Mouse (Mus musculus) intestine, embryonic 16.5 days (tissue): ENCODE data around the gene Porcn. TPM values are rescaled to one million over a fixed set of nuclear protein-coding genes. Genes with fewer than 3 reads are reported as not detected.

Experiments used
- ATAC-seq: fragments of 200-750 bp; cut with Nextera tagmentation; 2 replicates; pipeline ENCODE4 v1.8.0; 2017; ENCODE audit warnings: moderate TSS enrichment, moderate library complexity
- H3K27ac ChIP-seq: fragments of 300-500 bp; sonication (generic); 2 replicates; pipeline ENCODE4 v1.5.1; 2014; ENCODE audit warnings: mild to moderate bottlenecking, low read length
- H3K27me3 ChIP-seq: fragments of 300-500 bp; sonication (generic); replicated peaks from 2 replicates; pipeline ENCODE4 v1.6.1; 2014; ENCODE audit warnings: low read length, control low read depth, mixed read lengths; ENCODE audit not compliant: control insufficient read depth, insufficient read depth
- H3K36me3 ChIP-seq: fragments of 300-500 bp; sonication (generic); 2 replicates; pipeline ENCODE4 v1.6.1; 2014; ENCODE audit warnings: low read length, control low read depth; ENCODE audit not compliant: control insufficient read depth, insufficient read depth
- H3K4me1 ChIP-seq: fragments of 300-500 bp; sonication (generic); 2 replicates; pipeline ENCODE4 v1.6.1; 2014; ENCODE audit warnings: low read length, control low read depth, mixed read lengths; ENCODE audit not compliant: control insufficient read depth, insufficient read depth
- H3K4me2 ChIP-seq: fragments of 300-500 bp; sonication (generic); 2 replicates; pipeline ENCODE4 v1.6.1; 2014; ENCODE audit warnings: low read depth, low read length, control low read depth
- H3K4me3 ChIP-seq: fragments of 300-500 bp; sonication (generic); 2 replicates; pipeline ENCODE4 v1.5.1; 2014; ENCODE audit warnings: mild to moderate bottlenecking, low read length
- H3K9ac ChIP-seq: fragments of 300-500 bp; sonication (generic); 2 replicates; pipeline ENCODE4 v1.6.1; 2014; ENCODE audit warnings: low read depth, low read length
- H3K9me3 ChIP-seq: fragments of 300-500 bp; sonication (generic); 2 replicates; pipeline ENCODE4 v1.6.1; 2016; ENCODE audit warnings: low read length, control low read depth; ENCODE audit not compliant: control insufficient read depth
- WGBS: fragments of 180-500 bp; shearing (Covaris S2); extraction: QIAGEN DNeasy Blood & Tissue Kit; methylation state at CpG from one replicate; pipeline ENCODE4 v1.1.7; 2014; 5-methylcytosine and 5-hydroxymethylcytosine counted together
- polyA plus RNA-seq: library from polyadenylated mRNA; unstranded; fragments of >200 nt; fragmentation: Nextera tagmentation; extraction: Ambion mirVana; gene quantifications from 2 replicates; pipeline ENCODE4 v1.2.1, GENCODE M21; 2015

Gene Porcn
- polyA plus RNA-seq, result 5.8 and 7.5 TPM in 2 replicates

- ATAC-seq, result peak; percentile 98
- Histone ChIP-seq H3K36me3 (no peaks in the 10 kb centered on the region), H3K4me2 (peak within 1 kb of the TSS; percentile 64), H3K4me3 (peak within 1 kb of the TSS; percentile 56), H3K4me1 (no peaks in the 10 kb centered on the region), H3K27ac (no peak within 1 kb of the TSS), H3K9me3 (no peaks in the 10 kb centered on the region), H3K27me3 (no peaks in the 10 kb centered on the region), H3K9ac (peak within 1 kb of the TSS; percentile 67)
- 9% methylated on average over 28 of the region's 46 CpGs for WGBS
These were observed at the start of gene Porcn for GRCm38 (mm10) chrX:8206015-8206693. Gene Porcn, minus strand, starts transcription at chrX:8206525.

GRCm38 (mm10) chrX:8255807-8256206, 49.5 kb upstream of the Porcn start:
- WGBS, result 61% methylated on average over 2 of the region's 6 CpGs

GRCm38 (mm10) chrX:8253711-8254110, 47.4 kb upstream of the Porcn start:
- Histone ChIP-seq H3K27me3 (no peaks in the 10 kb centered on the region), H3K4me3 (no peak overlapping the region), H3K9me3 (no peaks in the 10 kb centered on the region), H3K9ac (no peak overlapping the region), H3K27ac (no peak overlapping the region), H3K4me1 (0 out of 2 replicates have a peak, but pooled peaks cover 3% of the 10 kb centered on the region), H3K4me2 (no peak overlapping the region), H3K36me3 (no peaks in the 10 kb centered on the region)
- 90% methylated on average over 2 of the region's 2 CpGs for WGBS
- ATAC-seq, result no peak

More at GRCm38 (mm10) chrX:8255807-8256206, 49.5 kb upstream of the Porcn start:
- no peak overlapping the region for H3K4me2 ChIP-seq
- H3K27me3 ChIP-seq, result no peaks in the 10 kb centered on the region
- H3K27ac ChIP-seq, result no peak overlapping the region
- H3K4me1 ChIP-seq, result 0 out of 2 replicates have a peak, but pooled peaks cover 3% of the 10 kb centered on the region
- H3K9ac ChIP-seq, result no peak overlapping the region
- no peak overlapping the region for H3K4me3 ChIP-seq
- H3K36me3 ChIP-seq, result no peaks in the 10 kb centered on the region
- no peaks in the 10 kb centered on the region for H3K9me3 ChIP-seq
- no peak for ATAC-seq

GRCm38 (mm10) chrX:8252334-8253285, 46.3 kb upstream of the Porcn start, which contains the start of gene Ftsj1:
Gene Ftsj1, minus strand, starts transcription at chrX:8252406.
- Histone ChIP-seq H3K27ac (peak within 1 kb of the TSS; percentile 66), H3K4me3 (peak within 1 kb of the TSS; percentile 64), H3K27me3 (no peaks in the 10 kb centered on the region), H3K9ac (peak within 1 kb of the TSS; percentile 71), H3K4me1 (0 out of 2 replicates have a peak, but pooled peaks cover 3% of the 10 kb centered on the region), H3K9me3 (no peaks in the 10 kb centered on the region), H3K4me2 (peak within 1 kb of the TSS; percentile 52), H3K36me3 (no peaks in the 10 kb centered on the region)
- WGBS, result 13% methylated on average over 45 of the region's 45 CpGs
- peak; percentile 96 for ATAC-seq

- Histone ChIP-seq H3K36me3 (no peaks in the 10 kb centered on the region), H3K27ac (peak overlapping the region; percentile 28), H3K4me2 (peak overlapping the region; percentile 49), H3K4me1 (0 out of 2 replicates have a peak, but pooled peaks cover 3% of the 10 kb centered on the region), H3K9me3 (no peaks in the 10 kb centered on the region), H3K27me3 (no peaks in the 10 kb centered on the region), H3K9ac (peak overlapping the region; percentile 71), H3K4me3 (peak overlapping the region; percentile 64)
- ATAC-seq, result peak; percentile 67
- 14% methylated on average over 18 of the region's 18 CpGs for WGBS
These were observed 45.5 kb upstream of the Porcn start for GRCm38 (mm10) chrX:8251789-8252333.

GRCm38 (mm10) chrX:8248542-8249120, 42.3 kb upstream of the Porcn start:
- Histone ChIP-seq H3K9ac (no peak overlapping the region), H3K9me3 (no peaks in the 10 kb centered on the region), H3K4me3 (no peak overlapping the region), H3K27ac (no peak overlapping the region), H3K4me1 (0 out of 2 replicates have a peak, but pooled peaks cover 3% of the 10 kb centered on the region), H3K27me3 (no peaks in the 10 kb centered on the region), H3K36me3 (no peaks in the 10 kb centered on the region), H3K4me2 (no peak overlapping the region)
- ATAC-seq, result no peak
- 86% methylated on average over 8 of the region's 8 CpGs for WGBS

- no peak overlapping the region for H3K9ac ChIP-seq
- no peak overlapping the region for H3K27ac ChIP-seq
- H3K9me3 ChIP-seq, result no peaks in the 10 kb centered on the region
- no peak overlapping the region for H3K4me2 ChIP-seq
- WGBS, result 80% methylated on average over 2 of the region's 2 CpGs
- no peak for ATAC-seq
- H3K4me3 ChIP-seq, result no peak overlapping the region
- H3K4me1 ChIP-seq, result 0 out of 2 replicates have a peak, but pooled peaks cover 3% of the 10 kb centered on the region
- no peaks in the 10 kb centered on the region for H3K27me3 ChIP-seq
- H3K36me3 ChIP-seq, result no peaks in the 10 kb centered on the region
These were observed 41.4 kb upstream of the Porcn start for GRCm38 (mm10) chrX:8247680-8248079.

- Histone ChIP-seq H3K9me3 (no peaks in the 10 kb centered on the region), H3K4me1 (no peaks in the 10 kb centered on the region), H3K4me2 (no peak overlapping the region), H3K27me3 (no peaks in the 10 kb centered on the region), H3K4me3 (no peak overlapping the region), H3K27ac (no peak overlapping the region), H3K36me3 (no peaks in the 10 kb centered on the region), H3K9ac (no peak overlapping the region)
- peak; percentile 36; the same call in 1 of the 2 replicates for ATAC-seq
- 73% methylated on average over 13 of the region's 13 CpGs for WGBS
These were observed 32.6 kb upstream of the Porcn start for GRCm38 (mm10) chrX:8238804-8239395.
